15 mouse cellular contexts compared by ENCODE assay signal in genomic region chr9:41449233-41449632, GRCm38 (mm10).
DNase-seq lines count a peak whose midpoint lies in the region; ATAC-seq lines count a peak whose summit lies in the region.
"Had no signal": no experiment of that assay in that cellular context is flagged by ENCODE, and none has a peak within 500 bp of the region (broad histone marks: within the 10 kb centered on the region; RNA-seq: fewer than 3 reads in every experiment).

No protein-coding gene starts in this region.

- H3K27me3 ChIP-seq in hindbrain, embryonic 10.5 days (ENCODE audit: insufficient read depth, poor library complexity, severe bottlenecking) = no peaks in the 10 kb centered on the region
- H3K27me3 ChIP-seq in hindbrain, embryonic 12.5 days = no peaks in the 10 kb centered on the region
- no peaks in the 10 kb centered on the region for H3K27me3 ChIP-seq in limb, embryonic 12.5 days
- no peaks in the 10 kb centered on the region for H3K27me3 ChIP-seq in neural tube, embryonic 14.5 days (ENCODE audit: control insufficient read depth, insufficient read depth, low read length)

- H3K36me3 ChIP-seq in hindbrain, embryonic 10.5 days = peaks cover 41% of the 10 kb centered on the region; the same call in 1 of the 2 replicates
- no peaks in the 10 kb centered on the region for H3K36me3 ChIP-seq in hindbrain, embryonic 12.5 days
- H3K36me3 ChIP-seq in limb, embryonic 12.5 days = no peaks in the 10 kb centered on the region
- no peaks in the 10 kb centered on the region for H3K36me3 ChIP-seq in neural tube, embryonic 14.5 days (ENCODE audit: control insufficient read depth, insufficient read depth, low read length)

- H3K9ac ChIP-seq in hindbrain, embryonic 12.5 days = no peak overlapping the region
- no peak overlapping the region for H3K9ac ChIP-seq in limb, embryonic 12.5 days (replicated peaks)
- H3K9ac ChIP-seq in neural tube, embryonic 14.5 days (replicated peaks; ENCODE audit: low read depth, low read length) = no peak overlapping the region
- H3K9ac ChIP-seq: liver, embryonic 14.5 days had no signal

- peak overlapping the region; percentile 59 for H3K27ac ChIP-seq in hindbrain, embryonic 10.5 days
- H3K27ac ChIP-seq in hindbrain, embryonic 12.5 days = no peak overlapping the region; the same call in 1 of the 2 replicates
- H3K27ac ChIP-seq in limb, embryonic 12.5 days = peak overlapping the region; percentile 93
- H3K27ac ChIP-seq in neural tube, embryonic 14.5 days (ENCODE audit: low read depth, low read length) = peak overlapping the region; percentile 29; the same call in 1 of the 2 replicates
- H3K27ac ChIP-seq: liver, embryonic 14.5 days had no signal

- DNase-seq in hindbrain, embryonic 10.5 days (ENCODE audit: low spot score) = no peak
- peak; percentile 73 for DNase-seq in forelimb bud, embryonic 11.5 days (ENCODE audit: low read depth, low spot score)
- no peak for DNase-seq in kidney, adult 8-10 months
- DNase-seq: kidney, postnatal 10 days; layer of hippocampus, adult 9-11 months; right cerebral cortex, postnatal 14 days; thymus, adult 18-20 months had no signal

- ATAC-seq in hindbrain, embryonic 12.5 days (ENCODE audit: low FRiP score) = no peak
- ATAC-seq in limb, embryonic 12.5 days (ENCODE audit: insufficient number of reproducible peaks, insufficient read depth, low FRiP score, low TSS enrichment, low read depth) = peak; percentile 57; the same call in 1 of the 2 replicates
- ATAC-seq in neural tube, embryonic 14.5 days (ENCODE audit: low read depth) = no peak
- ATAC-seq in erythroblast, adult 5-6 weeks (replicated peaks; ENCODE audit: low FRiP score, poor library complexity, severe bottlenecking) = no peak
- ATAC-seq: CD4-positive, CD25-positive, alpha-beta regulatory T cell, adult 4 months; inflammation-experienced regulatory T-cells, adult 6 months had no signal

- no peaks in the 10 kb centered on the region for H3K9me3 ChIP-seq in hindbrain, embryonic 10.5 days
- H3K9me3 ChIP-seq in hindbrain, embryonic 12.5 days (replicated peaks) = no peaks in the 10 kb centered on the region
- no peaks in the 10 kb centered on the region for H3K9me3 ChIP-seq in limb, embryonic 12.5 days
- no peaks in the 10 kb centered on the region for H3K9me3 ChIP-seq in neural tube, embryonic 14.5 days (ENCODE audit: control insufficient read depth, low read length)

- no peak overlapping the region for H3K4me2 ChIP-seq in hindbrain, embryonic 12.5 days (replicated peaks)
- H3K4me2 ChIP-seq in limb, embryonic 12.5 days = no peak overlapping the region
- no peak overlapping the region for H3K4me2 ChIP-seq in neural tube, embryonic 14.5 days (ENCODE audit: low read depth, low read length)

- WGBS in hindbrain, embryonic 10.5 days = 76% methylated on average over 4 of the region's 4 CpGs
- 54% methylated on average over 4 of the region's 4 CpGs for WGBS in hindbrain, embryonic 12.5 days
- WGBS in limb, embryonic 12.5 days = 32% methylated on average over 4 of the region's 4 CpGs
- 50% methylated on average over 4 of the region's 4 CpGs for WGBS in neural tube, embryonic 14.5 days

- peaks cover 43% of the 10 kb centered on the region for H3K4me1 ChIP-seq in hindbrain, embryonic 10.5 days (replicated peaks)
- peaks cover 41% of the 10 kb centered on the region for H3K4me1 ChIP-seq in hindbrain, embryonic 12.5 days
- peaks cover 41% of the 10 kb centered on the region for H3K4me1 ChIP-seq in limb, embryonic 12.5 days (replicated peaks)
- H3K4me1 ChIP-seq in neural tube, embryonic 14.5 days (ENCODE audit: control insufficient read depth, insufficient read depth, low read length) = peaks cover 34% of the 10 kb centered on the region

- no peak overlapping the region for H3K4me3 ChIP-seq in hindbrain, embryonic 10.5 days
- H3K4me3 ChIP-seq in hindbrain, embryonic 12.5 days = no peak overlapping the region
- no peak overlapping the region for H3K4me3 ChIP-seq in limb, embryonic 12.5 days (replicated peaks)
- H3K4me3 ChIP-seq in neural tube, embryonic 14.5 days (ENCODE audit: low read depth, low read length) = no peak overlapping the region
- H3K4me3 ChIP-seq: erythroblast, embryonic 14.5 days had no signal
